Mouse (Mus musculus) cortical plate, adult 2 months (tissue): ENCODE data around the gene Dusp3.

Experiments used
- CTCF ChIP-seq: fragments of 200-500 bp; IDR thresholded peaks from 2 replicates; pipeline ENCODE4 v1.5.1; 2011; ENCODE audit warnings: mild to moderate bottlenecking, control low read depth, low read length; ENCODE audit not compliant: insufficient read depth; ENCODE audit errors: extremely low read depth
- POLR2A ChIP-seq: fragments of 200-500 bp; IDR thresholded peaks from 2 replicates; pipeline ENCODE4 v1.6.1; 2011; ENCODE audit warnings: mild to moderate bottlenecking, low read length, control low read depth; ENCODE audit not compliant: insufficient read depth; ENCODE audit errors: extremely low read depth

- TF ChIP-seq CTCF: no peak
- no peak for TF ChIP-seq POLR2A
These were observed 48.1 kb upstream of the Dusp3 start for GRCm38 (mm10) chr11:102034887-102035286.
